Comparison of ENCODE assay signal across 18 mouse cellular contexts in the genomic region with DNA sequence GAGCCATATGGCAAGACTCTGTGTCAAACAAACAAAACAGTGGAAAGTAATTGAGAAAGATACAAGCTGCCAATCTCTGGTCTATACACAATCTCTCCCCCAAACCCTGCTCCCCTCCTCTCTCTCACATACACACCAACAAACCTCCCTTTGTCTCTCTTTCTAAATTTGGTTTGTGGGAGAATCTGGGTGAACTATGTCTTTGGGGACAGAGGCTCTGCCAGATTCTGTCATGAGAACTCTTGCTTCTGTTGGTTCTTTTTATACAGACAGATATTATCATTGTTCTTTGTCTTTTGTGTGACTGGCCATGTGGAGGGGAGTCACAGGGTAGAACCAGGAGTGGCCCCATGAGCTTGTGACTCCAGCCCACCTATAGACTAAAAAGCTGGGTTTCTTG.
"Had no signal": no experiment of that assay in that cellular context is flagged by ENCODE, and none has a peak within 500 bp of the region (broad histone marks: within the 10 kb centered on the region; RNA-seq: fewer than 3 reads in every experiment).

No protein-coding gene starts in this region.

- H3K9ac ChIP-seq: lung, embryonic 14.5 days; neural tube, embryonic 13.5 days; neural tube, embryonic 15.5 days had no signal

- ATAC-seq: midbrain, embryonic 16.5 days had no signal

- H3K27ac ChIP-seq: midbrain, embryonic 10.5 days; neural tube, embryonic 13.5 days; neural tube, embryonic 15.5 days had no signal

- H3K4me1 ChIP-seq: neural tube, embryonic 13.5 days; neural tube, embryonic 15.5 days had no signal

- H3K4me3 ChIP-seq: midbrain, embryonic 10.5 days; myocyte; neural tube, embryonic 13.5 days; neural tube, embryonic 15.5 days had no signal

- DNase-seq: lung, adult 18-20 months; lung, embryonic 14.5 days; lung, postnatal 10 days; lung, postnatal 4 days; midbrain, embryonic 14.5 days; retina, postnatal 1 day; right cerebral cortex, adult 18-20 months; right cerebral cortex, postnatal 25 days; right cerebral cortex, postnatal 4 days; spleen, adult 18-20 months; thymus, adult 2 months; thymus, postnatal 25 days; thymus, postnatal 4 days had no signal

- H3K4me2 ChIP-seq: lung, embryonic 14.5 days; neural tube, embryonic 13.5 days; neural tube, embryonic 15.5 days had no signal

- H3K9me3 ChIP-seq: neural tube, embryonic 13.5 days; neural tube, embryonic 15.5 days had no signal

- H3K27me3 ChIP-seq: neural tube, embryonic 13.5 days; neural tube, embryonic 15.5 days had no signal

- H3K36me3 ChIP-seq: midbrain, embryonic 10.5 days; neural tube, embryonic 13.5 days; neural tube, embryonic 15.5 days had no signal
